Mouse (Mus musculus) myocyte (in vitro differentiated cells): ENCODE results near the gene Pf4.

ENCODE experiments used
- CEBPB ChIP-seq: IDR thresholded peaks from 2 replicates; pipeline ENCODE4 v1.6.1; 2011; ENCODE audit warnings: mild to moderate bottlenecking, moderate library complexity; ENCODE audit not compliant: poor library complexity, insufficient read depth, severe bottlenecking
- MAX ChIP-seq: IDR thresholded peaks from one replicate; pipeline ENCODE4 v1.6.1; 2011; ENCODE audit warnings: low read depth, mild to moderate bottlenecking, control low read depth
- MYOD1 ChIP-seq, 3 experiments: IDR thresholded peaks; one replicate each; pipeline ENCODE4 v1.6.1; 2011; ENCODE audit warnings: control low read depth in 2 of 3, low read depth in 2 of 3, mild to moderate bottlenecking in 2 of 3, moderate library complexity in 1 of 3; ENCODE audit not compliant: insufficient read length in 2 of 3, control insufficient read depth in 1 of 3
- MYOG ChIP-seq, 3 experiments: IDR thresholded peaks; one replicate each; pipeline ENCODE4 v1.6.1; 2011; ENCODE audit warnings: control low read depth in 2 of 3, low read depth in 2 of 3, mild to moderate bottlenecking in 2 of 3; ENCODE audit not compliant: insufficient read length in 2 of 3, control insufficient read depth in 1 of 3, insufficient read depth in 1 of 3
- POLR2A ChIP-seq: IDR thresholded peaks from one replicate; pipeline ENCODE4 v1.6.1; 2011; ENCODE audit warnings: low read depth, mild to moderate bottlenecking, control low read depth, moderate library complexity; ENCODE audit not compliant: insufficient read length
- TCF3 ChIP-seq: IDR thresholded peaks from one replicate; pipeline ENCODE4 v1.6.1; 2011; ENCODE audit warnings: low read depth, control low read depth; ENCODE audit not compliant: insufficient read length
- USF1 ChIP-seq: IDR thresholded peaks from one replicate; pipeline ENCODE4 v1.6.1; 2011; ENCODE audit warnings: low read depth, mild to moderate bottlenecking, control low read depth, moderate library complexity

GRCm38 (mm10) chr5:90760303-90760702, 11.9 kb upstream of the Pf4 start:
- no peak for TF ChIP-seq MYOG (IDR thresholded peaks at IDR 0.05; ENCODE audit: control insufficient read depth in 1 of 3, insufficient read depth in 1 of 3, insufficient read length in 2 of 3, low read depth in 2 of 3)
- no peak for TF ChIP-seq CEBPB
- no peak for TF ChIP-seq TCF3
- no peak for TF ChIP-seq MYOD1 (IDR thresholded peaks at IDR 0.05; ENCODE audit: control insufficient read depth in 1 of 3, insufficient read length in 2 of 3, low read depth in 2 of 3)
- no peak for TF ChIP-seq MAX
- no peak for TF ChIP-seq USF1
- no peak for TF ChIP-seq POLR2A
